Mouse (Mus musculus) ES-E14 (cell line): ENCODE data around the gene Mdk. TPM values are rescaled to one million over a fixed set of nuclear protein-coding genes. Genes with fewer than 3 reads are reported as not detected.

ENCODE experiments used
- DNase-seq: peaks from one replicate; pipeline ENCODE4 v3.0.0-alpha.2; 2013; ENCODE audit warnings: low read depth, low spot score
- H3K27ac ChIP-seq: 2 replicates; pipeline ENCODE4 v1.5.1; 2012; ENCODE audit warnings: low read depth, mild to moderate bottlenecking, low read length, moderate library complexity, mixed read lengths; ENCODE audit not compliant: poor library complexity, insufficient read depth, severe bottlenecking
- H3K36me3 ChIP-seq: 2 replicates; pipeline ENCODE4 v1.6.1; 2012; ENCODE audit warnings: mild to moderate bottlenecking, low read length, moderate library complexity, mixed read lengths; ENCODE audit not compliant: control insufficient read depth, poor library complexity, insufficient read depth, severe bottlenecking
- H3K4me1 ChIP-seq, 2 experiments: fragments of 150-350 bp in 1 of 2; sonication (generic) in 1 of 2; 2 replicates each; pipeline ENCODE4 v1.6.1; 2012; ENCODE audit warnings: low read length in 2 of 2, mild to moderate bottlenecking in 1 of 2, mixed read lengths in 1 of 2; ENCODE audit not compliant: control insufficient read depth in 2 of 2, insufficient read depth in 2 of 2, poor library complexity in 1 of 2
- H3K4me3 ChIP-seq, 2 experiments: fragments of 150-350 bp in 1 of 2; sonication (generic) in 1 of 2; 2 replicates each; pipeline ENCODE4 v1.5.1; 2012; ENCODE audit warnings: low read length in 2 of 2, low read depth in 1 of 2, mild to moderate bottlenecking in 1 of 2, mixed read lengths in 1 of 2; ENCODE audit not compliant: insufficient read depth in 1 of 2, poor library complexity in 1 of 2, severe bottlenecking in 1 of 2
- H3K9ac ChIP-seq: 2 replicates; pipeline ENCODE4 v1.6.1; 2012; ENCODE audit warnings: low read depth, mild to moderate bottlenecking, low read length, mixed read lengths; ENCODE audit not compliant: poor library complexity, insufficient read depth, severe bottlenecking
- H3K9me3 ChIP-seq: fragments of 150-350 bp; sonication (generic); 2 replicates; pipeline ENCODE4 v1.6.1; 2012; ENCODE audit warnings: low read depth, mild to moderate bottlenecking, low read length; ENCODE audit not compliant: control insufficient read depth, insufficient read depth
- CHD2 ChIP-seq: IDR thresholded peaks from 2 replicates; pipeline ENCODE4 v1.6.1; 2014; ENCODE audit warnings: mild to moderate bottlenecking, low read depth, low read length, inconsistent platforms
- HCFC1 ChIP-seq: IDR thresholded peaks from 2 replicates; pipeline ENCODE4 v1.6.1; 2012; ENCODE audit warnings: low read length, inconsistent platforms, borderline replicate concordance; ENCODE audit not compliant: insufficient read depth
- MAFK ChIP-seq: IDR thresholded peaks from 2 replicates; pipeline ENCODE4 v1.6.1; 2014; ENCODE audit warnings: mild to moderate bottlenecking, low read depth, low read length, inconsistent platforms; ENCODE audit not compliant: insufficient read depth
- ZC3H11A ChIP-seq: IDR thresholded peaks from 2 replicates; pipeline ENCODE4 v1.6.1; 2012; ENCODE audit warnings: low read depth, mild to moderate bottlenecking, inconsistent platforms, low read length, borderline replicate concordance
- ZNF384 ChIP-seq: IDR thresholded peaks from 2 replicates; pipeline ENCODE4 v1.6.1; 2012; ENCODE audit warnings: low read depth, low read length, inconsistent platforms
- in situ Hi-C, 2 experiments: fragments of 600-800 bp; cut with MboI; formaldehyde crosslinking; loops; one replicate each; pipeline ENCODE4 v1.15.1; 2025; ENCODE audit warnings: low sequenced_read_pairs in 2 of 2, inconsistent platforms in 1 of 2; ENCODE audit not compliant: unreplicated experiment in 2 of 2
- total RNA-seq: library from RNA; depleted of rRNA; stranded (reverse); fragments of 300-350 nt; gene quantifications from 2 replicates; pipeline ENCODE4 v1.2.3, GENCODE M21; 2012

Gene Mdk
- total RNA-seq, 1 experiment = 345 TPM

GRCm38 (mm10) chr2:91942356-91942755 is 10.3 kb upstream of the Mdk start:
- H3K4me3 ChIP-seq = no peak overlapping the region
- H3K9ac ChIP-seq = no peak overlapping the region
- no peak overlapping the region for H3K27ac ChIP-seq
- H3K4me1 ChIP-seq = peaks cover 0 to 16% of the 10 kb centered on the region in 2 experiments; a peak in 3 of 4 replicates
- H3K9me3 ChIP-seq = no peaks in the 10 kb centered on the region
- peaks cover 32% of the 10 kb centered on the region for H3K36me3 ChIP-seq
- no peak for DNase-seq
- in situ Hi-C loops = no loop called here
- no peak for TF ChIP-seq ZNF384
- no peak for TF ChIP-seq MAFK
- no peak for TF ChIP-seq CHD2
- no peak for TF ChIP-seq ZC3H11A
- no peak for TF ChIP-seq HCFC1

DNA sequence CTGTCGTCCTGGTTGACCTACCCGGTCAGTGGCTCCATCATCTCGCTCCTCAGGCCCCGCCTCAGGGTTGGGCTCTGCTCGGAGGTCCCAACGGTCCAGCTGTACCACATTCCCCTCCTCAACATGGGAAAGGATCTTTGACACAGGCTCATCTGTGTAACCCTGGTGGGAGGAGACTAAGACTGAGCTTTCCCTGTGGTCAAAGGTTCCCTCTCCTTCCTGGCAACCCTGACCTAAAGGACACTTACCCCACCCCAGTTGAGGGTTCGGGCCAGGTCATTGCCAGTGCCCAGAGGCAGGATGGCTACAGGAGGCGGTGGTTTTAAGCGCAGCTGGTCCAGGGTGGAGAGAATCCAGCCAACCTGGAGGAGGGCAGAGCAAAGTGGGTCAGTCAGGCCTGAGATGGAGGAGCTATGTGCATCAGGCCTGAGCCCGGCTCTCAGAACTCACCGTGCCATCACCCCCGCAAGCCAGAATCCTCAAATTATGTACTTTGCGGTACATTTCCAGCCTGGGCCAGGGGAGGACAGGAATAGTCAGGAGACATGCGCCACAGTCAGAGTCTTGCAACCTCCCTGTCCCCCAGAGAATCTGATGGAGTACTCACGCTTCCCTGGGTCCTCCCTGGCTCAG is 7.3 kb upstream of the Mdk start:
- Histone ChIP-seq H3K9me3 (no peaks in the 10 kb centered on the region), H3K4me3 (no peak overlapping the region), H3K36me3 (peaks cover 57% of the 10 kb centered on the region), H3K4me1 (peaks cover 0 to 16% of the 10 kb centered on the region in 2 experiments; a peak in 2 of 4 replicates), H3K9ac (no peak overlapping the region), H3K27ac (no peak overlapping the region)
- DNase-seq = no peak
- TF ChIP-seq ZC3H11A = no peak
- no peak for TF ChIP-seq HCFC1
- in situ Hi-C loops = no loop called here

DNA sequence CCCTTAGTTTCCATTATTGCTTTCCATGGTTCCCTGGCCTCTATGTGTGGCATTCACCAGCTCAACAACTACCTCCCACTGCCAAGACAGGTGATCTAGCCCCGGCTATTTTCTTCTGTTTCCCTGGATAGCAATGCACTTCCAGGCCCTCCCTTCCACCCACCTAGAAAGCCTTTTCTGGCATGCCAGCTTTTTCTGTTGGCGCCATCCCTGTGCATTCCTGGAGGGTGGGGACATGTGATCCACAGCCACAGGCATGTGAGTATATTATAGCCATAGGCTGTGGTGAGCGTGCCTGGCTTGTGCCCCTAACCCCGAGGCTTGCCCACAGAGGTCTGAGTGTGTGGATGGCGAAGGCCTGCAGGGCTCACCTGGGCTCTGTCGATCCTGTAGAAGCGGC is 4.1 kb upstream of the Mdk start:
- peaks cover 8 to 28% of the 10 kb centered on the region in 2 experiments; a peak in 3 of 4 replicates for H3K4me1 ChIP-seq
- H3K9me3 ChIP-seq = no peaks in the 10 kb centered on the region
- no peak overlapping the region for H3K27ac ChIP-seq
- TF ChIP-seq ZNF384 = no peak
- no peak for TF ChIP-seq ZC3H11A
- TF ChIP-seq CHD2 = no peak
- in situ Hi-C loops = no loop called here
- H3K36me3 ChIP-seq = peaks cover 54% of the 10 kb centered on the region
- H3K4me3 ChIP-seq = no peak overlapping the region
- no peak overlapping the region for H3K9ac ChIP-seq
- DNase-seq = no peak

DNA sequence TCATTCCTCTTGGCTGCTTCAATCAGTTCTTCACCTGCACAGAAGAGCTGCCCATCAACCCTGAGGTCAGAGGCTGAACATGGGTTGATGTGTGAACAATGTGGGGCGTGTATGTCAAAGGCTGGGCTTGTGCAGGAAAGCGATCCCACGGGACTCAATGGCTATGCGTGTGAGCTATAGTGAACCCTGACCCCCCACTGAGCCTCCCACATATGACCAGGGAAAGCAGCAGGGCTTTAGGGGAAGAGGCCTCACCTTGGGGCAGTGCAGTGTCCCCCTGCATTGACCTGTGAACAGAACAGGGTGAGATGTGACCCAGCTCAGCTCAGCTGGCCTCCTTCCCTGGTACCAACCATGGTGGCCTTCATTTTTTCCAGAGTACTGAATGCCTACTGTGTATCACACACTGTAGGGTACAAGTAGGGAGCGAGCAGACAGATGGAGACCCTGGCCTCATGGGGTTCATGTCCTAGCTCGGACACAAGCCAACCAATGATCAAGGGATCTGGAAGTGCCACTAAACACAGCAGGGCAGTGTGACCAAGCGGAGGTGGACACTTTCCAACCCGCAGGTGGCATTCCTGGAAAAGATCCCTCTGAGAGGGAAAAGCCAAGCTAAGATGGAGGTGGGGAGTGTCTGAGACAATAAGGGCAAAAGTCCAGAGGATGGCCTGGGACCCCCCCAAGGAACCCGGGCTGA is 2.9 kb upstream of the Mdk start:
- Histone ChIP-seq H3K9ac (no peak overlapping the region), H3K9me3 (no peaks in the 10 kb centered on the region), H3K4me3 (no peak overlapping the region), H3K27ac (no peak overlapping the region), H3K4me1 (peaks cover 8 to 28% of the 10 kb centered on the region in 2 experiments; a peak in 3 of 4 replicates), H3K36me3 (peaks cover 51% of the 10 kb centered on the region)
- TF ChIP-seq ZC3H11A (no peak), ZNF384 (no peak), MAFK (no peak), HCFC1 (no peak), CHD2 (no peak)
- in situ Hi-C loops = no loop called here
- no peak for DNase-seq
